Mouse (Mus musculus): ENCODE measurements around the gene Slc6a16. TPM values are rescaled to one million over a fixed set of nuclear protein-coding genes. Genes with fewer than 3 reads are reported as not detected.
"Not testable (repeated sequence)": the region's sequence is repeated elsewhere in the genome, so short reads cannot be mapped to it uniquely, and the experiment has no call there.

Gene Slc6a16
- polyA plus RNA-seq, 2 experiments: 0.21 to 0.29 TPM

GRCm38 (mm10) chr7:45238723-45239496 lies 2.0 kb upstream of the Slc6a16 start, which contains the start of gene Cd37:
Gene Cd37, minus strand, starts transcription at chr7:45239115.
- WGBS: 44% methylated on average over 20 of the region's 20 CpGs
- no peak for DNase-seq (ENCODE audit: low spot score)
- Histone ChIP-seq H3K4me2 (replicated peaks; ENCODE audit: low read depth, low read length, severe bottlenecking) (no peak within 1 kb of the TSS), H3K4me1 (ENCODE audit: control insufficient read depth, insufficient read depth, low read length) (peaks cover 24% of the 10 kb centered on the region), H3K27me3 (ENCODE audit: control insufficient read depth, insufficient read depth, low read length) (no peaks in the 10 kb centered on the region), H3K9ac (ENCODE audit: low read depth, low read length, severe bottlenecking) (no peak within 1 kb of the TSS), H3K4me3 (replicated peaks; ENCODE audit: low read length) (no peak within 1 kb of the TSS), H3K36me3 (ENCODE audit: control insufficient read depth, insufficient read depth, low read length) (peaks cover 3% of the 10 kb centered on the region), H3K9me3 (ENCODE audit: control insufficient read depth, low read length) (no peaks in the 10 kb centered on the region), H3K27ac (replicated peaks; ENCODE audit: low read depth, low read length) (no peak within 1 kb of the TSS)
- ATAC-seq (ENCODE audit: low FRiP score, low read depth): no peak
- TF ChIP-seq POLR2A (IDR thresholded peaks at IDR 0.05; ENCODE audit: borderline replicate concordance, extremely low read depth, insufficient read depth, insufficient read length): no peak

GRCm38 (mm10) chr7:45240109-45240508 lies 776 bp upstream of the Slc6a16 start:
- H3K9me3 ChIP-seq (ENCODE audit: control insufficient read depth, low read length): no peaks in the 10 kb centered on the region
- no peak overlapping the region for H3K27ac ChIP-seq (replicated peaks; ENCODE audit: low read depth, low read length)
- TF ChIP-seq POLR2A (IDR thresholded peaks at IDR 0.05; ENCODE audit: borderline replicate concordance, extremely low read depth, insufficient read depth, insufficient read length): no peak
- H3K9ac ChIP-seq (ENCODE audit: low read depth, low read length, severe bottlenecking): no peak overlapping the region
- ATAC-seq (ENCODE audit: low FRiP score, low read depth): no peak
- no peaks in the 10 kb centered on the region for H3K27me3 ChIP-seq (ENCODE audit: control insufficient read depth, insufficient read depth, low read length)
- H3K36me3 ChIP-seq (ENCODE audit: control insufficient read depth, insufficient read depth, low read length): no peaks in the 10 kb centered on the region
- H3K4me1 ChIP-seq (ENCODE audit: control insufficient read depth, insufficient read depth, low read length): peaks cover 13% of the 10 kb centered on the region
- WGBS: 87% methylated on average over 7 of the region's 7 CpGs
- no peak overlapping the region for H3K4me3 ChIP-seq (replicated peaks; ENCODE audit: low read length)
- no peak for DNase-seq (ENCODE audit: low spot score)
- no peak overlapping the region for H3K4me2 ChIP-seq (replicated peaks; ENCODE audit: low read depth, low read length, severe bottlenecking)

GRCm38 (mm10) chr7:45241389-45241749 lies 484 bp downstream of the Slc6a16 start:
- peaks cover 7% of the 10 kb centered on the region; the same call in 1 of the 2 replicates for H3K4me1 ChIP-seq (ENCODE audit: control insufficient read depth, insufficient read depth, low read length)
- no peaks in the 10 kb centered on the region for H3K27me3 ChIP-seq (ENCODE audit: control insufficient read depth, insufficient read depth, low read length)
- H3K36me3 ChIP-seq (ENCODE audit: control insufficient read depth, insufficient read depth, low read length): no peaks in the 10 kb centered on the region
- H3K4me3 ChIP-seq (replicated peaks; ENCODE audit: low read length): peak overlapping the region; percentile 29; the same call in 1 of the 2 replicates
- DNase-seq (ENCODE audit: low spot score): no peak
- TF ChIP-seq POLR2A (IDR thresholded peaks at IDR 0.05; ENCODE audit: borderline replicate concordance, extremely low read depth, insufficient read depth, insufficient read length): no peak
- peak overlapping the region; percentile 49 for H3K4me2 ChIP-seq (replicated peaks; ENCODE audit: low read depth, low read length, severe bottlenecking)
- ATAC-seq (ENCODE audit: low FRiP score, low read depth): no peak
- WGBS: 77% methylated on average over 6 of the region's 6 CpGs
- H3K9me3 ChIP-seq (ENCODE audit: control insufficient read depth, low read length): no peaks in the 10 kb centered on the region
- peak overlapping the region; percentile 46; the same call in 1 of the 2 replicates for H3K9ac ChIP-seq (ENCODE audit: low read depth, low read length, severe bottlenecking)
- no peak overlapping the region for H3K27ac ChIP-seq (replicated peaks; ENCODE audit: low read depth, low read length)

GRCm38 (mm10) chr7:45247666-45248065 lies 6.8 kb downstream of the Slc6a16 start:
- ATAC-seq (ENCODE audit: low FRiP score, low read depth) (no peak), DNase-seq (ENCODE audit: low spot score) (no peak)
- no peaks in the 10 kb centered on the region for H3K36me3 ChIP-seq (ENCODE audit: control insufficient read depth, insufficient read depth, low read length)
- H3K4me3 ChIP-seq (replicated peaks; ENCODE audit: low read length): no peak overlapping the region
- no peaks in the 10 kb centered on the region for H3K9me3 ChIP-seq (ENCODE audit: control insufficient read depth, low read length)
- no peak overlapping the region for H3K4me2 ChIP-seq (replicated peaks; ENCODE audit: low read depth, low read length, severe bottlenecking)
- no peak for TF ChIP-seq POLR2A (IDR thresholded peaks at IDR 0.05; ENCODE audit: borderline replicate concordance, extremely low read depth, insufficient read depth, insufficient read length)
- WGBS: 36% methylated on average over 3 of the region's 3 CpGs
- H3K4me1 ChIP-seq (ENCODE audit: control insufficient read depth, insufficient read depth, low read length): no peaks in the 10 kb centered on the region
- no peak overlapping the region for H3K9ac ChIP-seq (ENCODE audit: low read depth, low read length, severe bottlenecking)
- no peak overlapping the region for H3K27ac ChIP-seq (replicated peaks; ENCODE audit: low read depth, low read length)
- H3K27me3 ChIP-seq (ENCODE audit: control insufficient read depth, insufficient read depth, low read length): no peaks in the 10 kb centered on the region

GRCm38 (mm10) chr7:45253806-45254205 lies 12.9 kb downstream of the Slc6a16 start:
- Histone ChIP-seq H3K9me3 (ENCODE audit: control insufficient read depth, low read length) (no peaks in the 10 kb centered on the region), H3K9ac (ENCODE audit: low read depth, low read length, severe bottlenecking) (no peak overlapping the region), H3K27me3 (ENCODE audit: control insufficient read depth, insufficient read depth, low read length) (no peaks in the 10 kb centered on the region), H3K4me1 (ENCODE audit: control insufficient read depth, insufficient read depth, low read length) (no peaks in the 10 kb centered on the region), H3K27ac (replicated peaks; ENCODE audit: low read depth, low read length) (no peak overlapping the region), H3K36me3 (ENCODE audit: control insufficient read depth, insufficient read depth, low read length) (no peaks in the 10 kb centered on the region), H3K4me3 (replicated peaks; ENCODE audit: low read length) (no peak overlapping the region), H3K4me2 (replicated peaks; ENCODE audit: low read depth, low read length, severe bottlenecking) (no peak overlapping the region)
- TF ChIP-seq POLR2A (IDR thresholded peaks at IDR 0.05; ENCODE audit: borderline replicate concordance, extremely low read depth, insufficient read depth, insufficient read length): no peak
- DNase-seq (ENCODE audit: low spot score) (no peak), ATAC-seq (ENCODE audit: low FRiP score, low read depth) (no peak)
- 79% methylated on average over 8 of the region's 8 CpGs for WGBS

GRCm38 (mm10) chr7:45255822-45256221 lies 14.9 kb downstream of the Slc6a16 start:
- not testable (repeated sequence) for H3K9me3 ChIP-seq (ENCODE audit: control insufficient read depth, low read length); H3K27me3 ChIP-seq (ENCODE audit: control insufficient read depth, insufficient read depth, low read length); H3K9ac ChIP-seq (ENCODE audit: low read depth, low read length, severe bottlenecking); H3K4me2 ChIP-seq (replicated peaks; ENCODE audit: low read depth, low read length, severe bottlenecking); H3K4me1 ChIP-seq (ENCODE audit: control insufficient read depth, insufficient read depth, low read length); DNase-seq (ENCODE audit: low spot score); ATAC-seq (ENCODE audit: low FRiP score, low read depth); H3K4me3 ChIP-seq (replicated peaks; ENCODE audit: low read length); H3K27ac ChIP-seq (replicated peaks; ENCODE audit: low read depth, low read length); H3K36me3 ChIP-seq (ENCODE audit: control insufficient read depth, insufficient read depth, low read length)
- WGBS: 82% methylated on average over 5 of the region's 7 CpGs
